Mouse (Mus musculus) forebrain, postnatal 0 days (tissue): ENCODE data around the gene Grm4. TPM values are rescaled to one million over a fixed set of nuclear protein-coding genes. Genes with fewer than 3 reads are reported as not detected.

Experiments used
- ATAC-seq: fragments of 200-750 bp; cut with Nextera tagmentation; 2 replicates; pipeline ENCODE4 v1.8.0; 2017; ENCODE audit warnings: mild to moderate bottlenecking, moderate library complexity
- DNase-seq: peaks from one replicate; pipeline ENCODE4 v3.0.0-alpha.2; 2015
- H3K27ac ChIP-seq: fragments of 300-500 bp; sonication (generic); 2 replicates; pipeline ENCODE4 v1.5.1; 2014; ENCODE audit warnings: low read depth, mild to moderate bottlenecking, antibody characterized with exemption, low read length, moderate library complexity, mixed read lengths
- H3K27me3 ChIP-seq: fragments of 300-500 bp; sonication (generic); 2 replicates; pipeline ENCODE4 v1.6.1; 2014; ENCODE audit warnings: mild to moderate bottlenecking, low read length, mixed read lengths; ENCODE audit not compliant: insufficient read depth
- H3K36me3 ChIP-seq: fragments of 300-500 bp; sonication (generic); 2 replicates; pipeline ENCODE4 v1.6.1; 2014; ENCODE audit warnings: mild to moderate bottlenecking, moderate library complexity; ENCODE audit not compliant: insufficient read depth
- H3K4me1 ChIP-seq: fragments of 300-500 bp; sonication (generic); 2 replicates; pipeline ENCODE4 v1.6.1; 2014; ENCODE audit warnings: antibody characterized with exemption; ENCODE audit not compliant: insufficient read depth
- H3K4me2 ChIP-seq: fragments of 300-500 bp; sonication (generic); 2 replicates; pipeline ENCODE4 v1.6.1; 2014; ENCODE audit warnings: low read depth, mild to moderate bottlenecking, moderate library complexity
- H3K4me3 ChIP-seq: fragments of 300-500 bp; sonication (generic); 2 replicates; pipeline ENCODE4 v1.5.1; 2014; ENCODE audit warnings: low read depth, low read length, mixed read lengths
- H3K9ac ChIP-seq: fragments of 300-500 bp; sonication (generic); 2 replicates; pipeline ENCODE4 v1.6.1; 2014; ENCODE audit warnings: mild to moderate bottlenecking
- H3K9me3 ChIP-seq: fragments of 300-500 bp; sonication (generic); 2 replicates; pipeline ENCODE4 v1.6.1; 2016; ENCODE audit warnings: low read length
- CTCF ChIP-seq: sonication (generic); IDR thresholded peaks from 2 replicates; pipeline ENCODE4 v1.5.1; 2016; ENCODE audit warnings: antibody characterized with exemption, control low read depth, low read depth
- WGBS: fragments of 180-500 bp; shearing (Covaris S2); extraction: QIAGEN DNeasy Blood & Tissue Kit; methylation state at CpG from one replicate; pipeline ENCODE4 v1.1.7; 2014; 5-methylcytosine and 5-hydroxymethylcytosine counted together
- polyA plus RNA-seq: library from polyadenylated mRNA; unstranded; fragments of >200 nt; fragmentation: Nextera tagmentation; extraction: Ambion mirVana; gene quantifications from 2 replicates; pipeline ENCODE4 v1.2.1, GENCODE M21; 2015
- total RNA-seq: library from RNA; depleted of rRNA; stranded (reverse); fragments of >200 nt; gene quantifications from 2 replicates; pipeline ENCODE4 v1.2.3, GENCODE M21; 2014; rRNA removed

The Grm4 gene
- total RNA-seq (13.1 and 14.5 TPM in 2 replicates), polyA plus RNA-seq (3.2 and 5.5 TPM in 2 replicates)

DNA sequence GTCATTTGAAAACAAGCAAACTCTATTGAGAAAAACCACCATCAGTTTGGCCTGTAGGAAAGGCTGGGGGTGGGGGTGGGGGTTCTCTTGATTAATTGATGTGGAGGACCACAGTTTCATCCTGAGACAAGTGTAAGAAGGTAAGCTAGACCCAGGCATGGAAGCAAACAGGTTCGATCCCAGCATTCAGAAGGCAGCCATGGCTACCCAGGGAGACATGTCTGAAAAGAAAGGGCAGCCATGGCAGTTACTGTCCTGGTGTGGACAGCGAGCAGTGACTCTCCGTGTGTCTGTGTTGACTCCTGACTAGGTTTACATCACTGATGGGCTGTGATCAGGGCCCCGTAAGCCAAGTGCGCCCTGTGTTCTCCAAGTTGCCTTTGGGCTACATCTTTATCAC is at the start of gene Grm4:
Gene Grm4 (minus strand): TSS at position 101 of the 400 bp plus-strand sequence.
- TF ChIP-seq CTCF, result no peak
- Histone ChIP-seq H3K4me2 (peak within 1 kb of the TSS; percentile 43), H3K4me3 (no peak within 1 kb of the TSS), H3K9me3 (no peaks in the 10 kb centered on the region), H3K36me3 (no peaks in the 10 kb centered on the region), H3K27ac (no peak within 1 kb of the TSS), H3K27me3 (peaks cover 17% of the 10 kb centered on the region; the same call in 1 of the 2 replicates), H3K4me1 (no peaks in the 10 kb centered on the region), H3K9ac (no peak within 1 kb of the TSS)
- DNase-seq (no peak), ATAC-seq (no peak)
- WGBS, result 84% methylated on average over 5 of the region's 5 CpGs

GRCm38 (mm10) chr17:27568228-27568627 is 47.0 kb upstream of the Grm4 start:
- no peak overlapping the region for H3K4me2 ChIP-seq
- H3K27ac ChIP-seq, result no peak overlapping the region
- H3K4me1 ChIP-seq, result peaks cover 8% of the 10 kb centered on the region; the same call in 1 of the 2 replicates
- ATAC-seq, result no peak
- no peak for DNase-seq
- H3K9ac ChIP-seq, result no peak overlapping the region
- H3K9me3 ChIP-seq, result no peaks in the 10 kb centered on the region
- 86% methylated on average over 5 of the region's 5 CpGs for WGBS
- no peak overlapping the region for H3K4me3 ChIP-seq
- H3K27me3 ChIP-seq, result no peaks in the 10 kb centered on the region
- no peak for TF ChIP-seq CTCF
- no peaks in the 10 kb centered on the region; the same call in 1 of the 2 replicates for H3K36me3 ChIP-seq

DNA sequence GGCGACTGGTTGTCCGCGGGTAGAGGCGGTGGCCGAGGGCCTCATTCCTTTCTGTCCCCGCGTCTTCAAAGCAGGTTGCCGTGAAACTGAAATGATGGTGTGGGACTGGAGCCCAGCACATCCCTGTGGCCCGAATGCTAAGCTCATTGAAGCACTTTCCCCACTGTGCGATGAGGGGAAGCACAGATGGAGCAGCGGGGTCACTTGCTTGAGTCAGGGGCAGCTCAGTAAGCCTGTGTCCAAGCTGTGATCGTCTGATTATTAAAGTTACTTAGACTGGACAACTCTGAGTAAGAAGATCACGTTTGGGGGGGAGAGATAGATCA is 44.7 kb upstream of the Grm4 start:
- no peaks in the 10 kb centered on the region for H3K27me3 ChIP-seq
- H3K27ac ChIP-seq, result peak overlapping the region; percentile 35; the same call in 1 of the 2 replicates
- ATAC-seq, result no peak; the same call in 1 of the 2 replicates
- H3K9ac ChIP-seq, result peak overlapping the region; percentile 68
- under 1% methylated on average over 13 of the region's 13 CpGs for WGBS
- H3K4me3 ChIP-seq, result peak overlapping the region; percentile 66
- no peaks in the 10 kb centered on the region for H3K9me3 ChIP-seq
- peaks cover 8% of the 10 kb centered on the region; the same call in 1 of the 2 replicates for H3K4me1 ChIP-seq
- H3K36me3 ChIP-seq, result peaks cover 5% of the 10 kb centered on the region
- H3K4me2 ChIP-seq, result peak overlapping the region; percentile 89
- no peak for DNase-seq
- no peak for TF ChIP-seq CTCF

GRCm38 (mm10) chr17:27565163-27565941 is 44.1 kb upstream of the Grm4 start, which contains the start of gene AI413582:
TSS of gene AI413582 (minus strand) at chr17:27565756.
- Histone ChIP-seq H3K27me3 (no peaks in the 10 kb centered on the region), H3K4me3 (peak within 1 kb of the TSS; percentile 66), H3K9ac (peak within 1 kb of the TSS; percentile 68), H3K4me2 (peak within 1 kb of the TSS; percentile 89), H3K27ac (peak within 1 kb of the TSS; percentile 48), H3K36me3 (peaks cover 5% of the 10 kb centered on the region), H3K9me3 (no peaks in the 10 kb centered on the region), H3K4me1 (peaks cover 8% of the 10 kb centered on the region; the same call in 1 of the 2 replicates)
- TF ChIP-seq CTCF, result peak; percentile 96
- WGBS, result under 1% methylated on average over 58 of the region's 58 CpGs
- DNase-seq (peak; percentile 95), ATAC-seq (peak; percentile 95)

DNA sequence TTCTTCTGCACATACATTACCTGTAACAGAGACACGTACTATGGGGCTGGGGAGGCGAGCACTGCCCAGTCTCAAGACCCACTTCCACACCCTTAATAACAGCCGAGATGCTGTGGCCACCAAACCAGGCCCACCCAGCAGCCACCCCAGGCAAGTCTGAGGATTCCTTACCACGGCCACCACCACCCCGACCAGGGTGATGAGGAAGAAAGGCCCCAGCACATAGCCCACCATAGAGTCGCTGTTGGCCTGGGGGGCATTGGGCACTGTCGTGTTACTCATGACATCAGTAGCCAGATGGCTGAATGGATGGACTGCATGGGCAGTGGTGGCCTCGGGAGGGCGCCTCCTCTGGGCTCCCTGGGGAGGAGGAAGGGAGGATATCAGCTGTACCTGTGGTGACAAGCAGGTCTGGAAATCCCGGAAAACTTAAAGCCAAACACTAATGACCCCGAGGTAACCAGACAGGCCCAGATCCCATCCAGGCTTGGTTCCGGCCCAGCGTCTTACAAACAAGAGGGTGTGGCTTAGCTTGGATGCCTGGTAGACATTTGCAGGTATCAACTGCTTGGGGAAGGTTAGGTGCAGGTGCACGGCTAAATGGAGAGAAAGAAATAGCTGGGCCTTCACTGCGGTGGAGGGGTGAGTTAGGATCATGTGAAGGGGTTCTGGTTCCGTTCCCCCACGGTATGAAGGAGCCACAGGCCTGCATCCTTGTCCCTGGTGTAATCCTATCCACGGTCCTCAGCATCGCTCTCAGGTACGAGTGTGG is 43.4 kb upstream of the Grm4 start:
- Histone ChIP-seq H3K9ac (peak overlapping the region; percentile 68), H3K27me3 (no peaks in the 10 kb centered on the region), H3K27ac (peak overlapping the region; percentile 48), H3K4me1 (peaks cover 8% of the 10 kb centered on the region; the same call in 1 of the 2 replicates), H3K4me3 (peak overlapping the region; percentile 66), H3K9me3 (no peaks in the 10 kb centered on the region), H3K36me3 (peaks cover 5% of the 10 kb centered on the region), H3K4me2 (peak overlapping the region; percentile 89)
- no peak for ATAC-seq
- TF ChIP-seq CTCF, result peak; percentile 43
- 16% methylated on average over 20 of the region's 20 CpGs for WGBS
- DNase-seq, result no peak

GRCm38 (mm10) chr17:27563771-27564244 is 42.6 kb upstream of the Grm4 start:
- 46% methylated on average over 7 of the region's 7 CpGs for WGBS
- ATAC-seq (no peak), DNase-seq (no peak)
- no peak overlapping the region for H3K4me3 ChIP-seq
- peaks cover 11% of the 10 kb centered on the region; the same call in 1 of the 2 replicates for H3K4me1 ChIP-seq
- H3K4me2 ChIP-seq, result no peak overlapping the region
- H3K9ac ChIP-seq, result 0 out of 2 replicates have a peak overlapping the region, but pooled peaks have one; percentile 68
- no peak overlapping the region for H3K27ac ChIP-seq
- H3K9me3 ChIP-seq, result no peaks in the 10 kb centered on the region
- H3K27me3 ChIP-seq, result no peaks in the 10 kb centered on the region
- peaks cover 5% of the 10 kb centered on the region for H3K36me3 ChIP-seq
- TF ChIP-seq CTCF, result no peak
